Mouse (Mus musculus) thymus, adult 2 months (tissue): ENCODE results near the gene Cbll1.

ENCODE experiments used
- CTCF ChIP-seq: fragments of 200-500 bp; IDR thresholded peaks from 2 replicates; pipeline ENCODE4 v1.5.1; 2012; ENCODE audit warnings: mild to moderate bottlenecking, control low read depth, low read length, moderate library complexity, borderline replicate concordance; ENCODE audit not compliant: control insufficient read depth, poor library complexity, insufficient read depth; ENCODE audit errors: extremely low read depth
- POLR2A ChIP-seq: fragments of 200-500 bp; IDR thresholded peaks from 2 replicates; pipeline ENCODE4 v1.6.1; 2012; ENCODE audit warnings: mild to moderate bottlenecking, low read length, control low read depth, moderate library complexity; ENCODE audit not compliant: control insufficient read depth, poor library complexity, insufficient read depth; ENCODE audit errors: extremely low read depth

GRCm38 (mm10) chr12:31499314-31500131 is at the start of gene Cbll1:
- TF ChIP-seq CTCF (peak; percentile 37; the same call in 1 of the 2 replicates), POLR2A (peak; percentile 96)
